Mouse (Mus musculus): ENCODE results near the gene Sparc.

Sparc gene

DNA sequence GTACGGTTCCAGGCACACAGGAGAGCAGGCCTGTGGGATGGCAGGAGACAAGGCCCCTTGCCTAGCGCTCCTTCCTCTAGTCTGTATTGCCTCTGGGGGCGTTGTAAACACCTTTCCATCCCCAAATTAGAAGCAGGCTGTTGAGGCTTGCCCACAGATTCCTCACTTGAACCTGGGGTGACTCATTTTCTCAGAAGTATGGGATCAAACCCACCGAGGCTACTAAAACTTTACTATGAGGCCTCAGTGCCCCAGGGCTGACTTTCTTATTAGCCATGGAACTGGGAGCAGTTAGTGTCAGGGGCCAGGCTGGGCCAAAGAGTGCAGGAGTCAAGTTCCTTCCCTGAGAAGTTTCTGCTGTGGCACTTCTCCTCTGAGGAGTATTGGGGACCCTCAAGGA lies 57.7 kb downstream of the Sparc start:
- no peak for DNase-seq

DNA sequence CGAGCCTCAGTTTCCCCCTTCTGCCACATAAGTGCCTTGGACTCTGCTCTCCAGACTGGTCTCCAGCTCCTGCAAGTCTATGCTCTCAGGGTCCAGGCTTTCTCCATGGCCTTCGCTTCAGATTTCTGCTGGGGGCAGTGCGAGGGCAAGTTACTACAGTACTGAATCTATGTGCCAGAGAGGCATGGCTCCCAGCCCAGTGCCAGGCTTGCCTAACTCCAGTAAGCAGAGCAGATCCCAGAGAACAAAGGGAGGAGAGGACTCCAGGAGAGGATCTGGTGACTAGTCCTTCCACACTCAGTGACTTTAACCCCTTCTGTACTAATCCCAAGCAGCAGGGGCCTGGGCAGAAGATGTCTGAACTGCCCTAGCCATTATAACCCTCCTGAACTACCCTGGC lies 58.3 kb downstream of the Sparc start:
- no peak for DNase-seq

DNA sequence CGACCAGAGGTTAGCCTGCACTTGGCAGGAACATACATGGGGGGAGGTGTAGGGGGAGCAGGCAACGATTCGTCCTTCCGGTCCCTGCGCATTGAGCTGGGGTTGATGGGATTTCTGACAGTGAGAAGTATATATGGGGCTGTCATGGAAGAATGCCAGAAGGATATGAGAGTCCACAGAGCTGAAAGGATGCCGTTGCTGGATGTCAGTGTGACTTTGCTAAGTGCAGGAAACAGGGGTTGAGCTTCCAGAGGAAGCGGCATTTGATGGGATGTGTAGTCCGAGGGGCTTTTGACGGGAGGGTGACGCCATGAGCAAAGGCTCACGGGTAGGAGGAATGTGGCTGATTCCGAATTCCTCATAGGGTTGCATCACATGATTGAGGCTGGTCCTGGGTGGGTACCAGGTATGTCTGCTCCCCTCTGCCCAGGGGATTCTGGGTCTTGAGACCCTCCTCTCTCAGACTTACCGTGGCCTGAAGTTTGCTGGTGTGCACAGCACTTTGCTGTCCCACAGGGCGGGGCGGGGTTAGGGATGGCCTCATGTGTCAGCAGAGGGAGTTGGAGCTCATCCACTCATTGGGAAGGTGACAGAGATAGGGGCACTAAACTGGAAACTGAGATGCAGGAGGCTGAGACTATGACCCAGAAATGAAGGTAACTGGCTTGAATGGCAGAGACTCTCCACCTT lies 64.7 kb downstream of the Sparc start:
- no peak for DNase-seq

DNA sequence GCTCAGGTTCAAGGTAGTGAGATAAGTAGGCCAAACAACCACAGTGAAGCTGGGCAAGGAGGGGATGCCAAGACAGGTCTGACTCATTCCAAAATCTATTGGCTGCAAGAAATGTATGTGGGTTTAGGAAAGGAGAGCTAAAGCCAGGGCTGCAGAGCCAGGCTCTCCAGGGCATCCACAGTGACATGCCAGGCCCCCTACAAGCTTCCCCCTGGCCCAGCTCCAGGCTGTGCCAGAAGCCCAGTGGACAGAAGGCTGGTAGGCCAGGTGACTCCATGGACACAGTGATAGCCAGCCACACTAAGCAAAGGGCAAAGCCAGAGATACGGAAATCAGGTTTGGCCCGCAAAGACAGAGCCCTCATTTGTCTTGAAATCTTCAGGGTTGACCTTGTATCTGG lies 66.1 kb downstream of the Sparc start:
- DNase-seq, result no peak

All from thymus, postnatal 36 days (tissue).